ENCODE assay signal across 8 mouse cellular contexts in genomic region chrX:48452231-48452890, GRCm38 (mm10). TPM values are rescaled to one million over a fixed set of nuclear protein-coding genes. Genes with fewer than 3 reads are reported as not detected.
DNase-seq lines count a peak whose midpoint lies in the region; ATAC-seq lines count a peak whose summit lies in the region.

No protein-coding gene starts in this region.

- intact Hi-C loops in heart, postnatal 36 days (cut with DNase I) = no loop called here

- WGBS in embryonic facial prominence, embryonic 10.5 days = 29% methylated on average over 9 of the region's 9 CpGs
- 18% methylated on average over 9 of the region's 9 CpGs for WGBS in liver, embryonic 12.5 days (ENCODE audit: insufficient replicate concordance)

- peaks cover 72% of the 10 kb centered on the region for H3K27me3 ChIP-seq in embryonic facial prominence, embryonic 10.5 days (replicated peaks; ENCODE audit: low read depth, poor library complexity, severe bottlenecking)
- H3K27me3 ChIP-seq in liver, embryonic 12.5 days (replicated peaks) = peaks cover 25% of the 10 kb centered on the region
- H3K27me3 ChIP-seq in splenic B cell, adult 2 months (ENCODE audit: control insufficient read depth, insufficient read depth, low read length, poor library complexity, severe bottlenecking) = no peaks in the 10 kb centered on the region

- ATAC-seq in liver, embryonic 12.5 days = no peak

- peak overlapping the region; percentile 55 for H3K4me3 ChIP-seq in embryonic facial prominence, embryonic 10.5 days
- H3K4me3 ChIP-seq in liver, embryonic 12.5 days = peak overlapping the region; percentile 66

- DNase-seq in adrenal gland, postnatal 14 days = peak; percentile 12
- no peak for DNase-seq in adrenal gland, postnatal 10 days
- DNase-seq in embryonic facial prominence, embryonic 10.5 days (ENCODE audit: low spot score) = no peak
- DNase-seq in heart, postnatal 36 days = peak; percentile 18 to 43
- peak; percentile 51 for DNase-seq in splenic B cell, adult 2 months (ENCODE audit: low read depth, low spot score)
- no peak for DNase-seq in right cerebral cortex, postnatal 25 days
- no peak for DNase-seq in layer of hippocampus, adult 9-10 months (ENCODE audit: low spot score)

- peaks cover 25% of the 10 kb centered on the region for H3K4me1 ChIP-seq in embryonic facial prominence, embryonic 10.5 days
- H3K4me1 ChIP-seq in liver, embryonic 12.5 days = peaks cover 42% of the 10 kb centered on the region

- peak overlapping the region; percentile 79 for H3K9ac ChIP-seq in liver, embryonic 12.5 days

- H3K27ac ChIP-seq in embryonic facial prominence, embryonic 10.5 days (replicated peaks) = no peak overlapping the region
- H3K27ac ChIP-seq in liver, embryonic 12.5 days = peak overlapping the region; percentile 60; the same call in 1 of the 2 replicates

- H3K36me3 ChIP-seq in embryonic facial prominence, embryonic 10.5 days (replicated peaks) = no peaks in the 10 kb centered on the region
- H3K36me3 ChIP-seq in liver, embryonic 12.5 days = no peaks in the 10 kb centered on the region
- H3K36me3 ChIP-seq in splenic B cell, adult 2 months (ENCODE audit: control insufficient read depth, insufficient read depth, low read length, poor library complexity, severe bottlenecking) = no peaks in the 10 kb centered on the region

- H3K9me3 ChIP-seq in embryonic facial prominence, embryonic 10.5 days = peaks cover 2% of the 10 kb centered on the region; the same call in 1 of the 2 replicates
- H3K9me3 ChIP-seq in liver, embryonic 12.5 days (replicated peaks) = no peaks in the 10 kb centered on the region

- peak overlapping the region; percentile 80 for H3K4me2 ChIP-seq in liver, embryonic 12.5 days

RNA-seq across cellular contexts. Expression of gene Elf4, which starts 10.6 kb away (rescaled TPM):
- total RNA-seq in adrenal gland, postnatal 14 days (2021) = 13.9 and 18.0 TPM in 2 replicates
- 10 to 100 TPM; 12.8 to 18.5 TPM for total RNA-seq in adrenal gland, postnatal 10 days (2021)
- 2.4 TPM in 2 replicates for polyA plus RNA-seq in embryonic facial prominence, embryonic 10.5 days (2016; fragmentation: Nextera tagmentation; extraction: Ambion mirVana)
- total RNA-seq in heart, postnatal 36 days (2021) = 1 to 10 TPM; 5.7 to 6.6 TPM
- 4.0 and 4.3 TPM in 2 replicates for polyA plus RNA-seq in liver, embryonic 12.5 days (2016; fragmentation: Nextera tagmentation; extraction: Ambion mirVana)

Comparison
In these comparisons a context has a peak if more than half of its experiments do, and no peak if none do; other contexts are left out.
1. DNase-seq: peak in adrenal gland, postnatal 14 days (single experiment), heart, postnatal 36 days (2 of 2) and splenic B cell, adult 2 months (single experiment); none in adrenal gland, postnatal 10 days (single experiment), embryonic facial prominence, embryonic 10.5 days (single experiment), right cerebral cortex, postnatal 25 days (single experiment) and layer of hippocampus, adult 9-10 months (single experiment).